Mouse (Mus musculus) neural tube, embryonic 11.5 days (tissue): Measurements from ENCODE around the gene Cox8b. TPM values are rescaled to one million over a fixed set of nuclear protein-coding genes. Genes with fewer than 3 reads are reported as not detected.

ENCODE experiments used
- ATAC-seq: fragments of 200-750 bp; cut with Nextera tagmentation; 2 replicates; pipeline ENCODE4 v1.8.0; 2017; ENCODE audit warnings: moderate number of reproducible peaks, mild to moderate bottlenecking, moderate TSS enrichment, moderate library complexity; ENCODE audit not compliant: insufficient read depth, low FRiP score, low TSS enrichment
- DNase-seq: peaks from one replicate; pipeline ENCODE4 v3.0.0-alpha.2; 2015; ENCODE audit warnings: low spot score
- H3K27ac ChIP-seq: fragments of 300-500 bp; sonication (generic); 2 replicates; pipeline ENCODE4 v1.5.1; 2014; ENCODE audit warnings: low read depth, mild to moderate bottlenecking, low read length
- H3K27me3 ChIP-seq: fragments of 300-500 bp; sonication (generic); 2 replicates; pipeline ENCODE4 v1.6.1; 2014; ENCODE audit warnings: mild to moderate bottlenecking, low read length, mixed read lengths; ENCODE audit not compliant: control insufficient read depth, insufficient read depth
- H3K36me3 ChIP-seq: fragments of 300-500 bp; sonication (generic); 2 replicates; pipeline ENCODE4 v1.6.1; 2014; ENCODE audit warnings: mild to moderate bottlenecking, low read length, moderate library complexity, mixed read lengths; ENCODE audit not compliant: control insufficient read depth, insufficient read depth
- H3K4me1 ChIP-seq: fragments of 300-500 bp; sonication (generic); 2 replicates; pipeline ENCODE4 v1.6.1; 2014; ENCODE audit warnings: low read length, mixed read lengths; ENCODE audit not compliant: control insufficient read depth, insufficient read depth
- H3K4me2 ChIP-seq: fragments of 300-500 bp; sonication (generic); 2 replicates; pipeline ENCODE4 v1.6.1; 2014; ENCODE audit warnings: low read depth, mild to moderate bottlenecking, moderate library complexity
- H3K4me3 ChIP-seq: fragments of 300-500 bp; sonication (generic); 2 replicates; pipeline ENCODE4 v1.5.1; 2014; ENCODE audit warnings: low read depth, low read length
- H3K9ac ChIP-seq: fragments of 300-500 bp; sonication (generic); 2 replicates; pipeline ENCODE4 v1.6.1; 2014; ENCODE audit warnings: mild to moderate bottlenecking, low read length
- H3K9me3 ChIP-seq: fragments of 300-500 bp; sonication (generic); 2 replicates; pipeline ENCODE4 v1.6.1; 2016; ENCODE audit warnings: low read length; ENCODE audit not compliant: control insufficient read depth
- WGBS: fragments of 180-500 bp; shearing (Covaris S2); extraction: QIAGEN DNeasy Blood & Tissue Kit; methylation state at CpG from one replicate; pipeline ENCODE4 v1.1.7; 2014; 5-methylcytosine and 5-hydroxymethylcytosine counted together
- polyA plus RNA-seq: library from polyadenylated mRNA; unstranded; fragments of >200 nt; fragmentation: Nextera tagmentation; extraction: Ambion mirVana; gene quantifications from 2 replicates; pipeline ENCODE4 v1.2.1, GENCODE M21; 2014

The Cox8b gene
- polyA plus RNA-seq, 1 experiment from 2014 or later = 0.81 TPM

DNA sequence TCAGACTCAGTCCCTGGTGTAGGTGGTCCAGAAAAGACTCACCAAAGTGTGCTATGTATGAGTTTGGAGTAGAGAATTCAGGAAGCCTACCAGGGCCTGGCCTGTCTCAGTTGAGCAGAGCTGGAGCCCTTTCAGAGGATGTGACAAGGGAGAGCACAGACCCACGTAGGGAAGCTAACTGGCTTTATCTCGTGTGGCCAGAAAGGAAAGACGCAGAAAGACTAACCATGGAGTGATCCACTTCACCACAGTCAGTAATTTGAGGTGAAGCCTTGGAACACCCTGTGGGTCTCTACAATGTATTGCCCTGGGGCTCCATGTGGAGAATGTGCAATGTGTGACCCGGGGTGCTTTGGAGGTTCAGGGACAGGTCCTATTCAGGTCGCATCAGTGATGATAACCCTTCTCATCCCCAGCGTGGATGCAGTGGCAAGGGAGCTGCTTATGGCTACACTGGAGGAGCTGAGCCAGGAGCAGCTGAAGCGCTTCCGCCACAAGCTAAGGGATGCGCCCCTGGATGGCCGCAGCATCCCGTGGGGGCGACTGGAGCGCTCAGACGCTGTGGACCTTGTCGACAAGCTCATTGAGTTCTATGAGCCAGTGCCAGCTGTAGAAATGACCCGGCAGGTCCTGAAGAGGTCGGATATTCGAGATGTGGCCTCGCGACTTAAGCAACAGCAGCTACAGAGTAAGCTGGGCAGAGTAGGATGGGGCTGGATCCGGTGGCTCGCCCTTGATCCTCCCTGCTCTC is 21.2 kb upstream of the Cox8b start:
- DNase-seq = no peak
- H3K27ac ChIP-seq = no peak overlapping the region
- ATAC-seq = no peak
- no peak overlapping the region for H3K4me3 ChIP-seq
- H3K36me3 ChIP-seq = no peaks in the 10 kb centered on the region
- no peak overlapping the region for H3K9ac ChIP-seq
- peak overlapping the region; percentile 60; the same call in 1 of the 2 replicates for H3K4me2 ChIP-seq
- 28% methylated on average over 22 of the region's 22 CpGs for WGBS
- no peaks in the 10 kb centered on the region for H3K9me3 ChIP-seq
- H3K27me3 ChIP-seq = peaks cover 44% of the 10 kb centered on the region
- H3K4me1 ChIP-seq = peaks cover 9% of the 10 kb centered on the region

DNA sequence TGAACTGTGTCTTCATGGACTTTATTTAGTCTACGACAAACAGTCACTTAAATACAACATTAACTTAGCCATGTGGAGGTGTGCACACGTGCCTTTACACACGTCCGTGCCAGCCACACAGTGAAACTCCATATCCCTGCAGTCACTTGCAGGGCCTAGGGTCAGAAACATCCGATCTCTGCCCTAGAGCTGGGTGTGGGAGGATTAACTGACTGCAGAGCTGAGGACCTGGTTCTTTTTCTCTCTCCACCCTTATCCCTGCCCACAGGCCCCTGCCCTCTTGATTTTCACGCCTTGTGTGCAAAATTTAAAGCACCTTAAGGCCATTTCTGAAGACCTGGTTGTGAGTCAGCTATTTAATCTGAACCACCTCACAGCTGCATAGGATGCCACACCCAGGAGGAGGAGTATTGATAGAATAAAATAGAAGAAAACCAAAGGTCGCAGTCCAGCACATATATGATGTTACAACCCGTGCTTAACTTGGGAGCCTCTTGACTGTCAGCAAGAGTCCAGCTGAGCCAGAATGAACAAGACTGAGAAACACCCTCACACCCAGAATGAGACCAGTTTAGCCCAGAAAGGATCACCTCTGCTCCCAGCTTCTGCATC is 20.3 kb upstream of the Cox8b start, which contains the start of gene Nlrp6:
Nlrp6 (plus strand) TSS at position 485 of the 612 bp plus-strand sequence.
- Histone ChIP-seq H3K4me1 (peaks cover 9% of the 10 kb centered on the region), H3K4me2 (no peak within 1 kb of the TSS; the same call in 1 of the 2 replicates), H3K9ac (no peak within 1 kb of the TSS), H3K36me3 (no peaks in the 10 kb centered on the region), H3K9me3 (no peaks in the 10 kb centered on the region), H3K4me3 (no peak within 1 kb of the TSS), H3K27ac (no peak within 1 kb of the TSS), H3K27me3 (peaks cover 44% of the 10 kb centered on the region)
- no peak for ATAC-seq
- no peak for DNase-seq
- WGBS = 82% methylated on average over 8 of the region's 8 CpGs

DNA sequence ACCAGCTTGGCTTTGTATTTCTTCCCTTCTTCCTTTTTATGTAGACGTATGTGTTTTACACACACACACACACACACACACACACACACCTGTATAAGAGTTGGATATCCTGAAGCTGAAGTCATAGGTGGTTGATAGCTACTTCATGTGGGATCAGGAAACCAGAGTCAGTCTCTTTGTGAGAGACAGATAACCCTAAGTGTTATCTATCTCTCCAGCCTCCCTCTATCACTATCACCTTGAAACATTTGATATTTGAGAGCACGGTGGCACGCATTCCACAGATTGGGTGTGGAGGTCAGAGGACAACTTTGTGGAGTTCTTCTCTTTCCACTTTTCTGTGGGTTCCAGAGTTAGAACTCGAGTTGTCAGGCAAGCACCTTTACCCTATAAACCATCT is 19.7 kb upstream of the Cox8b start:
- H3K9me3 ChIP-seq = no peaks in the 10 kb centered on the region
- no peak overlapping the region for H3K9ac ChIP-seq

DNA sequence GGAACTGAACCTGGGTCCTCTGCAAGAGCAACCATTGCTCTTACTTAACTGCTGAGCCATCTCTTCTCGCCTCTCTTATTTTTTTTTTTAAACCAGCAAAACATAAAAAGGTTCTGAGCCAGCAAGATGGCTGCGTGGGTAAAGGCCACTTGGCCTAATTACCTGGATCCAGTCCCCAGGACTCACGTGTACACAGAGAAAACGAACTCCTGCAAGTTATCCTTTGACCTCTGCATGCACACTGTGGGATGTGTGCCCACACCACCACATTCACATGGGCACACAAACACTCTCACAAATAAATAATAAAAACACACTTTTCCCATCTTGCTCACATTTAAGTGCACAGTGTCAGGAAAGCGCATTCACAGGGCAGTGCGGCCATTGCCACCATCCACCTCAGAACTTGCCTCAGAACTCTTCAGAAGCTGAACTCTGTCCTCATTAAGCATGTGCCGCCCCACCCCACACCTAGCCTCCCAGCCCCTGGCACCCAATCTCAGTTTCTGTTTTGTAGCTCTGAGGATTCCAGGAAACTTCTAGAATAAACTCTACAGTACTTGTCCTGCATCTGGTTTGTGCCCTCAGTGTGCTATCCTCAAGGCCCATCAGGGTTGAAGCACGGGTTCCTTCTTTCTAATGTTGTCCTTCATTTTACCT is 13.9 kb upstream of the Cox8b start:
- Histone ChIP-seq H3K27ac (no peak overlapping the region), H3K36me3 (no peaks in the 10 kb centered on the region), H3K9me3 (no peaks in the 10 kb centered on the region), H3K4me1 (no peaks in the 10 kb centered on the region), H3K4me2 (no peak overlapping the region), H3K9ac (no peak overlapping the region), H3K4me3 (no peak overlapping the region), H3K27me3 (0 out of 2 replicates have a peak, but pooled peaks cover 2% of the 10 kb centered on the region)
- DNase-seq = no peak
- ATAC-seq = no peak
- WGBS = 88% methylated on average over 8 of the region's 8 CpGs

More for the DNA sequence above, 19.7 kb upstream of the Cox8b start:
- H3K27ac ChIP-seq = no peak overlapping the region
- no peak overlapping the region for H3K4me3 ChIP-seq
- 84% methylated on average over 4 of the region's 4 CpGs for WGBS
- H3K4me1 ChIP-seq = peaks cover 9% of the 10 kb centered on the region
- H3K36me3 ChIP-seq = no peaks in the 10 kb centered on the region
- peaks cover 44% of the 10 kb centered on the region for H3K27me3 ChIP-seq
- no peak for DNase-seq
- no peak for ATAC-seq
- H3K4me2 ChIP-seq = no peak overlapping the region

DNA sequence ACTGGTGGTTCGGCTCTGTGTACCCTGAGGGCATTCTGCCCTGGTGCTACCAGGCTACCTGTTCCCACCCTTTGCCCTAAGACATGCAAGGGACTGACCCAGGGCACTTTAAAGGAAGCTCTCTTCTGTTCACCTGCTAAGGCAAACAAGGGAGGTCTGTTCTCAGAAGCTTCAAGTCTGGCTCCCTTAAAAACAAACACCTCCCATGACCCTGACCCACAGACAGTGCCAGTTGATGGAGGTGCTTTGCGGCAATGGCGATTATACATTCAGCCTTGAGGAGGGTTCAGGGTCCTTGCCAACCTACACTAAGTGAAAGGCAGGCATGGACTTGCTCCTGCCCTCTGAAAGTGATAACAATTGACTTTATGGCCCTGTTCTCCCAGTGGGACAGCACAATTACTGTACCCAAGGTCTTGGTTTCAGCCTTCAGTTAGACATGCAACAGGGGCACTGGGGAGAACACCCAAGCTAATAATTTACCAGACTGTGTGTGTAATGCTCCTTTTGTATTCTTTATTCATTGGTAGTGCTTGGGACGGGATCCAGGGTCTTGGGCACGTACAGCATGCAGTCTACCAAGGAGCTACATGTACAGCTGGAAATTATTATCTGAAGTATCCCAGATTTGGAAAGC is 12.7 kb upstream of the Cox8b start:
- Histone ChIP-seq H3K27ac (no peak overlapping the region), H3K4me3 (no peak overlapping the region), H3K4me1 (no peaks in the 10 kb centered on the region), H3K9me3 (no peaks in the 10 kb centered on the region), H3K36me3 (no peaks in the 10 kb centered on the region), H3K9ac (no peak overlapping the region), H3K27me3 (no peaks in the 10 kb centered on the region), H3K4me2 (no peak overlapping the region)
- DNase-seq (no peak), ATAC-seq (no peak)
- 69% methylated on average over 5 of the region's 5 CpGs for WGBS

DNA sequence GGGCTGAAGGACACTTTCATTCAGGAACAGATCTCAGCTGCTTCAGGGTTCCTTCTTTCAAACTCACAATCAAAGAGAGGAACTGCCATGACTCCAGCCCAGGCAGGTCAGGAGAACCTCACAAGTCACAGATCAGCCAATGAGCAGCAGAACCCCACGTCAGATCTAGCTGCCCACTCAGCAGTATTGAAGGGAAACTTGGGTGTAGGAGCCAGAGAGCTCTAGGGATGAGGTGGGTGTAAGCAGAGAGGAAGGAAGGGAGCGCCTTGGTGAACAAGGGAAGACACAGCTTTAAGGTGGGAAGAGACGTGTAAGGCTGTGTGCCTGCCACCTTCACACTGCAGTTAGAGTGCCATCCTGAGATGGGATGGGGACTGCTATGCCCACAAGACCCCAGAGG is 12.0 kb upstream of the Cox8b start:
- 64% methylated on average over 3 of the region's 3 CpGs for WGBS
- no peaks in the 10 kb centered on the region for H3K9me3 ChIP-seq
- no peaks in the 10 kb centered on the region for H3K36me3 ChIP-seq
- H3K27me3 ChIP-seq = no peaks in the 10 kb centered on the region
- H3K4me1 ChIP-seq = no peaks in the 10 kb centered on the region
- H3K27ac ChIP-seq = no peak overlapping the region
- no peak overlapping the region for H3K4me2 ChIP-seq
- no peak overlapping the region for H3K9ac ChIP-seq
- H3K4me3 ChIP-seq = no peak overlapping the region
- no peak for DNase-seq
- no peak for ATAC-seq

DNA sequence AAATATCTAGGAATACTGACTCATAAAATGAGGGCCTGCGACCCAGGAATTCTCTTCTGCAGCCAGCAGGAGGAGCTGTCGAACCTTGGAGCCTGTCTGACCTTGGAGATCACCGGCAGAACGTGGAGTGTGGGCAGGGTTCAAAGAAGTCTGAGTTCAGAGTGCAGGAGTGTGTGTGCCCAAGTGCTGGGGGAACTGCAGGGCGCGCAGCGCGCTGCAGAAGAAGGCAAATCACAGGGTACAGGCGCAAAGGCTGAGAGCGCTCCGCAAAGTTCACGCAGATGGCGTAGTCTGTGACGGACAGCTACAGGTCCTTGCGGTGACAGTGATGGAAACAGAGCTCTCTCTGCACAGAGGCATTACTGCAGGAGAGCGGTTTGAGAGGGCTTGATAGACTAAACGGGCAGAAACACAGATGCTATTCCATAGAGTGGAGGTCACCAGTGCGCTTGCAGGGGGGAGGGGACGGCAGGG is 8.4 kb upstream of the Cox8b start:
- 2% methylated on average over 19 of the region's 19 CpGs for WGBS
- peak overlapping the region; percentile 25 for H3K4me3 ChIP-seq

DNA sequence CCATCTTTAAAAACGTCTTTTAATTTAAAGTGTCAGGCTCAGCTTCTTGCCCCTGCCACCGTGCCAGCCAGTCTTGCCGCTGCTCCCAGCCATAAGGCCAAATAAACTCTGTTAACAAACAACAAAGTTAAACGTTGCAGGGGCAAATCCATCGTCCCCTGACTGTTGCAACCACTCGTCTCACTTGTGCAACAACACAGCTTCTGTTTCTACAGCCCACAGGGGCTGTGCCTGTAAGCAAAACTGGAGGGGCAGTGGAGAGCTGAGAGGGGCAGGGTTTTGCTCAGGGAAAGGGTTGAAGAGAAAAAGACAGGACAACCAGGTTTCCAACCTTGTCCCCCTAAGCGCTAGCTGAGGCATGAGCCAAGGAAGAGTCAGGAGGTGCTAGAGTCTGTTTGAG is 7.9 kb upstream of the Cox8b start:
- Histone ChIP-seq H3K9ac (no peak overlapping the region), H3K36me3 (no peaks in the 10 kb centered on the region), H3K4me1 (no peaks in the 10 kb centered on the region), H3K4me3 (no peak overlapping the region), H3K27me3 (no peaks in the 10 kb centered on the region), H3K4me2 (no peak overlapping the region), H3K9me3 (no peaks in the 10 kb centered on the region), H3K27ac (no peak overlapping the region)
- ATAC-seq (0 out of 2 replicates have a peak, but pooled peaks have one; percentile 4), DNase-seq (no peak)
- WGBS = 49% methylated on average over 7 of the region's 7 CpGs

More for the DNA sequence above, 8.4 kb upstream of the Cox8b start:
- H3K9me3 ChIP-seq = no peaks in the 10 kb centered on the region
- no peaks in the 10 kb centered on the region for H3K4me1 ChIP-seq
- no peak overlapping the region for H3K27ac ChIP-seq
- no peaks in the 10 kb centered on the region for H3K36me3 ChIP-seq
- H3K4me2 ChIP-seq = peak overlapping the region; percentile 70
- peak; percentile 58; the same call in 1 of the 2 replicates for ATAC-seq
- H3K27me3 ChIP-seq = no peaks in the 10 kb centered on the region
- DNase-seq = peak; percentile 83
- no peak overlapping the region for H3K9ac ChIP-seq
